Mouse (Mus musculus) layer of hippocampus, postnatal 25 days (tissue): ENCODE measurements around the gene Mok. TPM values are rescaled to one million over a fixed set of nuclear protein-coding genes. Genes with fewer than 3 reads are reported as not detected.

Source experiments
- DNase-seq, 2 experiments: peaks; one replicate each; pipeline ENCODE4 v3.0.0; 2022; ENCODE audit warnings: mixed read lengths in 2 of 2, low spot score in 1 of 2; ENCODE audit errors: extremely low spot score in 1 of 2
- total RNA-seq, 2 experiments: library from RNA; stranded (reverse); gene quantifications; 2 replicates each; pipeline ENCODE4 v1.2.3; 2021

Mok gene
- total RNA-seq, 2 experiments from 2014 or later, result 10.5 to 11.4 TPM

DNA sequence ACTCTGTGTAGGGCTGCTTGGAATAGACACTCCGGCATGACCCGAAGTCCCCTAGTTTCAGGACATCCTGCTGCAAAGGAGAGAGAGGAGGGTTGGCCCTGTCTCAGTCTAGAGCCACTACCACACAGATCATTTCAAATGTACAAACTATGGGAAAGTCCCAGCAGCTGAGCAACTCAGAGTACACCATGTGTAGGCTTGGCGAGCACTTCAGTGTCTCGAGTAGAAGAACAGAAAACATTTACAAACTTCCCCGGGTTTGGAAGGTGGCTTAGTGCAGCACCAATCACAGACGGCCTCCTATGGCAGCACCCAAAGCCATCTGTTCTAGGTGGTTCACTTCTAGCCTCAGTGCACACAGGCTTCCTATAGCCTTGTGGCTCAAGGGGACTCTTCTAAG, 27.1 kb downstream of the Mok start:
- DNase-seq, result no peak

GRCm38 (mm10) chr12:110813132-110813531, 27.6 kb downstream of the Mok start:
- DNase-seq, result no peak

DNA sequence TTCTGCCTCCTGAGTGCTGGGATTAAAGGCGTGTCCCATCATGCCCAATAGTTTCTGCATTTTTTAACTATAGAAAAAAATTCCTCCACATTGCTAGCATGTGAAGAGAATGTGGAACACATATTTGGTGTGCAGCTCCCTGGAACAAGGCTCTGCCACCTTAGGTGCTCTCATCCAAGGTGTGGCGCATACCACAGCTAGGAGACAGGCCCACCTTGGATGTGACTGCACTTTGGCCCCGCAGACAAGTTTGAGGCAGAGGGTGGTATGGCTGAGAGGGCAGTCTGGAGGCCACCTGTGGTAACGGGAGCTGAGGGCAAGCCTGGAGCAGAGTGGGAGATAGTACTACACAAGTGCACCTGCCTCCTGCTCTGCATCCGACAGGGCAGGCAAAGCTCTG, 31.9 kb downstream of the Mok start:
- DNase-seq, result no peak

- no peak for DNase-seq
Observed at GRCm38 (mm10) chr12:110808430-110808829, 32.3 kb downstream of the Mok start.

DNA sequence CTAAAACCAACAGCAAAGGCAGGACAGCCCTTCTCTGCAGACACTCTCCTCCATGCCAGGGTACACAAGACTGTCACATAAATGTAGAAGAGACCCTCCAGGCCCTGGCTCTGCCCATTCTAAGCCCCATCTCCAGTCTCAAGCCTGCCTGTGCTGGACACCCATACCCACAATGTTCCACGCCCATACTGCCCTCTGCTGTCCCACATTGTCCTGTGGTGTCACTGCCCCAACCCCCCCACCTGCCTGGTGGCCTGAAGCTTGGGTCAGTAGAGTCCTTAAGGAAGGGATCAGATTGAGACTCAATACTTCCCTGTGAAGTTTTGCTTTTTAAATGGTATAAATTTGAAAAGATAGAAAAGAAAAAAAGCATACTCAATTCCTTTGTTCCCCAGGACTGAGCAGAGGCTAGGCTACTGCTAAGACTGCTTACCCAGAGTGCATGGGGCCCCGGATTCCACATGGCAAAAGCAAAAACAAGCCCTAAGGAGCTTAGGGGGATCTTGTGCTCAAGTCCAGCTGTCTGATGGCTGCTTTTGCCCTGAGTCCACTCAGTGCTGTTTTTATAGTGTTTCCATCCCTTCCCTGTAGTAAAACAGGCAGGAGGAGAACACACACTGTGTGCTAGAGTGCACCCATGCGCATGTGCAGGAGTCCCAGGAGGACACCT, 34.3 kb downstream of the Mok start:
- DNase-seq, result peak in 1 of 2 experiments; percentile 39

DNA sequence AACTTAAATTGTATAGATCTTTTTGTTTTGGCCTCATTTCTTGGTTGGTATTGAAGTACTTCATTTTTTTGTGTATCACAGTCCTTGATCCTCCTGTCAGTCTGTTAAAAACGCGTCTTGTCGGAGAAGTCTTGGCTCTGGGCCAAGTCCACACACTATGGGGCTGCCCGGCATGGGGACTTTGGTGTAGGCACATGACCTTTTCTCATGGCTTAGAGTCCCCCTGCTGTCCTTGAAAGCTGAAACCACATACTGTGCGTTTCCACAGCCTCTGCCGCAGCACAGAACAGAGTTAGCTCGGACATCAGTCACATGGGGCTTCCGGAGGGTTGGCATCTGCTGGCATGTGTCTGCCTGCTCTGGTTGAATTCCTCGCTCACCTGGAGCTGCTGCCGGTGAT, 36.5 kb downstream of the Mok start:
- no peak for DNase-seq

DNA sequence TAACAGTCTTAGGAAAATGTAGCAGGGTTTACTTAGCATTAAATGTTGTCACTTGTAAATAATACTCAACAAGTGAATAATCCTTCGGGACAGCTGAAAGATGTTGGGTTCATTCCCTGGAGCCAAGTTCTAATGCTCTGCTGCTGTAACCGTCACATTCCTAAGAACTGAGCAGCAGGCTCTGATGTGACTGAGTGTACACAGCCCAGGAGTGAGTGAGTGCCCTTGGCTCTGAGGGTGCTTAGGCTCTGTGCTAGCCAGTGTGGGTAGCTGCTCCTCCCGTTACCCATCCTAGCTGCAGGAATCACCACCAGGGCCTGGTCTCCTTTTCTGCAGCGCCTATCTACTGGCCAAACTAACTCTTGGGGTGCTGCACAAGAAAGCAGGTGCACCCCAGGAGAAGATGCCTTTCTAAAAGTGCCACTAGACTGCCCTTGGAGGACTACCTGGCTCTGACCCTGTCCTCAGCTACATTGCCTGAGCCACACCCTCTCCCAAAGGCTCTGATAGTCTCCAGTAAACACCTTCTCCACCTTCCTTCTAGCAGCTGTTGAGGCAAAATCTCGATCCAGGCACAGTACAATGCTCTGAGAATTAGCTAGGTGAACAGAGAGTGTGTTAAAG, 38.0 kb downstream of the Mok start:
- DNase-seq, result no peak

DNA sequence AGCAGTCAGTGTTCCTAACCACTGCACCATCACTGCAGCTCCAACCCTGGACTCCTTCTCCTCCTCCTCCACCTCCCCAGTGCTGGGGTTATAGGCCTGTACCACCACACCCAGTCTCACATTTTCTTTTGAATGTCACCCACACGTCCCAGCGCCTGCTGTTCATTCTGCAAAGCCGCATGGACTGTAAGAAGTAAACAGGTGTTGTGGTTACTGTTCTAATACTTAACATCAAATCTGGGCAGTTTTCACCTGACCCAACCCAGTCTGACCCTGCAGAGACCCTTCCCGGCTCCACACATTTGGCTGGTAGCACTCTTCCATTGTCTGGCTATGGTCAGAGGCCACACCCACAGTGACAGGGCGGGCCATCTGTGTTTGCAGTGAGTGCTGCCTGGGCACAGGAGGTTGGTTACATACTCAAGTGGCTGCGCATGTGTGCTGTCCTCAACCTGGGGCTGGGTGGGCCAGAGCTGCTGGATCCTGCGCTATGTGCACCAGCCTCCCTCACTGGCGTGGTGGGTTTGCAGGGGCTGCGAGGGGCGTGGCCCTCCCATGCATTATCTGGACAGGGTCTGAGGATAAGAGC, 38.8 kb downstream of the Mok start:
- DNase-seq, result no peak

- no peak for DNase-seq
Observed at GRCm38 (mm10) chr12:110799226-110799625, 41.5 kb downstream of the Mok start.

- DNase-seq, result no peak
Observed at GRCm38 (mm10) chr12:110797842-110798431, 42.8 kb downstream of the Mok start.

GRCm38 (mm10) chr12:110797202-110797601, 43.5 kb downstream of the Mok start:
- no peak for DNase-seq

GRCm38 (mm10) chr12:110796748-110797147, 44.0 kb downstream of the Mok start:
- no peak for DNase-seq

GRCm38 (mm10) chr12:110795035-110795434, 45.7 kb downstream of the Mok start:
- no peak for DNase-seq

DNA sequence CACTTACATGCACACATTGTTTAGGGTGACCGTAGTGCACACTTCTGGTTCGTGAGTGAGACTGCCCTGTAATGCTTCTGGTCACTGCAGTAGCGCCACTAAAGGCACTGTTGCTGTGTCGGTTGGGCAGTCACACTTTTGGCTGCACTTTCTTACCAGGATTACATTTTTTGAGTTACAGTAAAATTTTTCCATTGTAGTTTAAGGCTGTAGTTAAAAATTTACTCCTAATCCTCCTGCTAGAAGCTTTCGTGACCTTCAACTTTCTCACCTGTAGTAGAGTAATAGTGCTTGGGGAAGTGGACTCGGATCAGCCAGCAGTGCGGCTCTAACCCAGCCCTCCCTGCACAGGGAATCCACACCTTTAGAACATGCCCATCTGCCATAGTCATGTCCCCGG, 49.7 kb downstream of the Mok start:
- no peak for DNase-seq

DNA sequence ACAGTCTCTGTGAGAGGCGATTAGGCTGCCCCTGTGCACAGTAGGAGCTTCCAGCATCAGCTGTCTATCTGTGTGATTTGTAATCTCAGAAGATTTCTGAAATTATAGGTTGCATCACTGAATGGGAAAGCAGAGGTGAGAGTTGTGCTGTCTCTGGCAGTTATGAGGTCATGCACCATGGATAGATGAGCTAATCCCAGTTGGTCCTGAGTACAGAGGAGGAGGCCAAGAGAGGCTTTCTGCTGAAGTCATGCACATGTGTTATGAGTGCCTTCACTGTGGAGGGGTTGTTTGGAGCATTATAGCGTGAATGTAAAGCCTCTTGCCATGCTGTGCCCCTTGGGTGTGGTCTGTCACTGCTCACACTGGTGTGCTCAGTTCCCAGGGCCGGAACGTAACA, 50.2 kb downstream of the Mok start:
- DNase-seq, result no peak

GRCm38 (mm10) chr12:110786243-110786642, 54.5 kb downstream of the Mok start:
- DNase-seq, result no peak

DNA sequence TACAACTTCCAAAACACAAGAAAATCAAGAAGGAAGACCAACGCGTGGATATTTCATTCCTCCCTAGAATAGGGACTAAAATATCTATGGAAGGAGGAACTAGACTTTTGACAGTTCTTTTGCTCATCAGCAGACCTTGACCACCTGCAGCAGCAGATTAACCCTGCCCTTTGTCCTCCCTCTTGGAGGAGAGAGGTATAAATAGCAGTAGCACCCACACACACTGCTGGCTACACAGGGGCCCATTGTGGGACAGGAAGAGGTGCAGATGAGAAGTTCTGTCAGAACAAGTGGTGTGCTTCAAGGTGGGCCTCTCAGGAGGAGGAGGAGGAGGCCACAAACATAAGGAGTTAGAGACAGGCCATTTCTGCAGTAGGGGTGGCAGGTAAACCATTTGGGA, 56.5 kb downstream of the Mok start:
- no peak for DNase-seq

GRCm38 (mm10) chr12:110782278-110782677, 58.5 kb downstream of the Mok start:
- no peak for DNase-seq

DNA sequence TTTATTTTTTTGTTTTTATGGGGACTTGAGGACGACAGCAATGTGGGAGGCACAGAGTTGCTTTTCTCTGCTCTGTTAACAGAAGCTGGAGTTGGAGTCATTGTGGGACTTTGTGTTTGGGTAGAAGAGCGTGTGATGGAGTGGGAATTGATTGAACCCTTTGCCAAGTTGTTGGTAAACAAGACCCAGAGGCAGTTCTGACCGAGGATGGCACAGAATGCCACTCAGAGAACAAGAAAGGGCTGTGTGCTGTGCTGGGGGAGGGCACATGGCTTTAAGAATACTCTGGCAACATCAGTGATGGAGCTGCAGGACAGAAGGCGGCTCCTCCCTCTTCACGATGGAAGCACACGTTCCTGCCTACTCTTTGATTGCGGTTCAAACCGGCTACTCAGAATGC, 59.6 kb downstream of the Mok start:
- DNase-seq, result no peak

DNA sequence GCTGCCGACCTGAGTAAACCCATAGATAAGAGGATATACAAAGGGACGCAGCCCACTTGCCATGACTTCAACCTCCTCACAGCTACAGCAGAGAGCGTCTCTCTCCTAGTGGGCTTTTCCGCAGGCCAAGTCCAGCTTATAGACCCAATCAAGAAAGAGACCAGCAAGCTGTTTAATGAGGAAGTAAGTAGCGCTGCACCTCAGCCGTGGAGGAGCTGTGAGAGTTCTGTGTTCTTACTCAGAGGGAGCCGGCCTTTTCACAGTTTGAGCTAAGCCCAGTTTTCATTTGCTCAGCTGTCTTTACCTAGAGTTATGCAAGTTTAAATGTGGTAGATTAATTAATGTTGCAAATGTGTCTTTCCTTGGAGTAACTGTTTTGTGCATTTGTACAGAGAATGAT, 61.4 kb downstream of the Mok start:
- DNase-seq, result no peak

DNA sequence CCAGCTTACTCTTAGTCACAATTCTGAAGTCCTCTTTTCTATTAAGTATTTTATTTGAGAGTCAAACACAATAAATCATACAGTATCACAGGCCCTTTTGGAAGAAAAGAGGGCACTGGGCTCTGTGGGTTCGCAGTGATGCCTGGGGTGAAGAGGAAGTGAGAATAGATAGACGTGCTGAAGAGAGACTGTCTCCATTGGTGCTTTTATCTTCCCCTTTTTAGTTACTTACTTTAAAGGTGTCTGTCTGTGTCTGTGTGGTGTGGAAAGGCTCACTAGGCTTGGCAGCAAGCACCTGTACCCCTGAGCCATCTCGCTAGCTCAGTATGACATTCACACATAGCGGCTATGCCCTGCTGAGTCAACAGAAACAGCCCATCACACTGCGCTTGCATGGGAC, 62.9 kb downstream of the Mok start:
- DNase-seq, result no peak
